Mouse (Mus musculus) liver (tissue): ENCODE measurements at regions not wholly inside any gene's neighbourhood (a gene's known extent, or its start where the extent isn't known, plus 50 kb on each side); places are given as distances from the start of the nearest gene placed in this dataset.
"Not testable (repeated sequence)": the region's sequence is repeated elsewhere in the genome, so short reads cannot be mapped to it uniquely, and the experiment has no call there.

Source experiments
- DNase-seq: peaks from one replicate; pipeline ENCODE4 v3.0.0-alpha.2; 2020; ENCODE audit warnings: mixed read lengths

DNA sequence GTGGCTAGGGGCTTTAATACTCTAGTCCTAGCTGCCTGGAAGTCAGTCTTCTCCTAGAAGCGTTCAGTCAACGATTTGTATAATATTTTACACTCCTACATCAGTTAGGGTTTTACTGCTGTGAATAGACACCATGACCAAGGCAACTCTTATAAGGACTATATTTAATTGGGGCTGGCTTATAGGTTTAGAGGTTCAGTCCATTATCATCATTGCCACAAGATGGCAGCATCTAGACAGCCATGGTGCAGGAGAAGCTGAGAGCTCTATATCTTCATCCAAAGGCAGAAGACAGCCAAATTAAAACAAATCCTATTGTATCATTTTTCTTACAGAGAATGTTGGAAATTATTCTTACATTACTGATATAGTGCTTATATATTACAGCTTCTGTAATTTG, 167.0 kb upstream of the Ndn start:
- no peak for DNase-seq

DNA sequence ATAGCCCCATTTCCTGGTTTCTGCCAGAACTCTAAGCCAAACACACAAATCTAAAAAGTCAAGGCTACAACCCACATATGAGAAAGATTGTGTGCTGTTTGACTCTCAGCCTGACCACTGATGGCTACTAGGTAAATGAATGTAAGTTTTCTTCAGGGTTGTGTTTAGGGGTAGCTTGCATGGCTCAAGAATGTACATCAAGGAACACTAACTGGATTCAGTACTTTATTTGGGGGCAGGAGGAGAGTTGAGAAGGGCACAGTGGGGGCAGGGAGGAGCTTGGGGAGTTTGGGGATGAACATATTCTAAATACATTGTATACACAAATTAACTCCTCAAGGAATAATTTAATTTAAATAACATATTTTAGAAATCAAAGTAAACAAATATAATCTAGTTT, 137.8 kb upstream of the Ndn start:
- DNase-seq = no peak

DNA sequence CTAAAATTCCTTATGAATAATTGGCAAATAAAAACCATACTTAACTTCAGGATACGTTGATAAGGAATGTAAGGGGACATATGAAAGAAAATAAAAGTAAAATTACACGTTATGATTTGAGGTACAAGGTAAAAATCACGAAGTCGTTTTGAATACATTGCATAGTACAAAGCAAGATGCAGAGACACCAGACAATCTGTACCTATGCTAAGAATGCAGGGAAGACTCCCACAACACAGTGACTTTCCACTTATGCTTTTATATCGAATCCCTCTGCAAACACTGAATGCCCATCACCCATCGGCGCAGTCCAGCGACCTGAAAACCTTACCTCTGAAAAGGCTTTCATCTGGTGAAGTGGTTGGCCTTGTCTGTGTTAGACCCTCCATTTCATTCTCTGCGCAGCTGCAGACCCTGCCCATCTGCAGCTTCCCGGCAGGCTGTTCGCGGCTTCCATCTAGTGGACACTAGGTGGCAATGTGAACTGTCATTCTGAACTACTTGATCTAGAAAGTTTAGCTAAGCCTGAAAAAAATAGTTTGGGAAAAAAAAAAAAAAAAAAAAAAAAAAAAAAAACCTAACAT, 137.2 kb upstream of the Ndn start:
- peak; percentile 22 for DNase-seq

DNA sequence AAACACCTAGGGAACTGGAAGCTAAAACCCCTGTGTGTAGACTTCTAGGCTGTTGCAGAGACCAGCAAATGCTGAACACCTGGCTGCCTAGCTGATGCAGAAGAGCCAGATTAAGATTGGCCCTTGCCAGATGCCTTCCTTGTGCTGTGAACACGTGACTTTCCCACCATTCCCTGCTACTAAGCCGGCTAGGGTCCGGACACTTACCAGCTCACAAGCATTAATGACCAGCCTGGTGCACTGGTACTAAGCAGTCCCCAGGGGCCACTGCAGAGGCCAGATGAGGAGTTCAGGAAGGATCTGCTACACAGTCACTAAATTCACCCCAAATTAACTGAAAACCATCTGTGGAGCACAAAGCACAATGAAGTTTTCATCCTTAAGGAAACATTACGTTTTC, 121.2 kb upstream of the Ndn start:
- DNase-seq = no peak

DNA sequence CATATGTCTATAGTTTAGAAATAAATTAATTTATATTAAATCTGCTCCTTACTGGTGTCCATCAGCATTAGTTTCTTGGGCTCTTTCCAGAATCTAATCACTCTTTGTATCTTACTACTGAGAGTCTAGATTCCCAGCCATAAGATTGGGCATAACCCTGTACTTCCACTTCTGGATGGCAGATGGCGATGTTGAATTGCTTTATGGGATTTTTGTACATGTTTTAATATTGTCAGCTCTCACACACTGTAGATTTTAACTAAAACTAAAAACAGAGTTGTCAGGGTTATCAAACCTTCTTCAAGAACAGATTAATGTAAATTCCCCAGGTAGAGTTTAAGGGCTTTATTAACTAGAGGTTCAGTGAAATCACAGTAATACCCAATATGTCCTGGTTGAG, 118.6 kb upstream of the Ndn start:
- no peak for DNase-seq

DNA sequence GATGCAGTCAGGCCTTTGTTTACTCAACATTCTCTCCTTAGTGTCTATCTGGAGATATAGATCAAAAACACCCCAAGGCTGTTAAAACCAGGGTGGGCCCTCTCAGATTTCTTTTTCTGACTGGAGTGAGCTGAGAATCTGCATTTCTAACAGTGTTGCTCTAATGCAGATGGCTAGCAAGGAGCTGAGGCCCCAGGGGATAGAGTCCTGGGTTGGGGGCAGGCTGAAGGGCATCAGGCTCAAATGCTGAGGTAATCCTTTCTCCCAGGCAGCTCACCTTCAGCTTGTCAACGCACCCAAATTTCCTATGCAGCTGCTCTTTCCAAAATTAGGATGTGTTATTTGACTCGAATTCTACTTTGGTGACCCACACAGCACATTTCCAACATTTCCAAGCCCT, 115.7 kb upstream of the Ndn start:
- no peak for DNase-seq

DNA sequence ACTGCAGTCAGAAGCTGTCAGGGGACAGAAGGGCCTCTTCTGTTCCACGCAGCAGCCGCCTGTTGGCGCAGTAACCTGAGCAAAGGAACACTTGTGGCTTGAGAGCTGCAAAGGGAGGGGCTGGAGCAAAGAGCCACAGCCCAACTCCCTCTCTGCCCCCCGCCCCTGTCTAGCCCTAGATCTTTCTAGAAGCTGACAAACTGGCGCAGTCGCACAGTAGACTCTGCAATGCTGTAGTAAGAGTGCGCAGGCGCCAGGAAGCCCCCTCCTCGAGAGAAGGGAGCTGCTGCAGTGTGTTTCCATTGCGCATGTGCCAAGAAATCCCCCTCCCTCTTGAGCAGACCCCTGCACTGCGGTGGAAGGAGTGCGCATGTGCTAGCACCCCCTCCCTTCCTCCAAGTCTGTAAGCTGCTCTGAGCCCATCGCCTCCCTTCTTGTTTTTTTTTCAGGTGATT, 115.2 kb upstream of the Ndn start:
- peak; percentile 47 for DNase-seq

DNA sequence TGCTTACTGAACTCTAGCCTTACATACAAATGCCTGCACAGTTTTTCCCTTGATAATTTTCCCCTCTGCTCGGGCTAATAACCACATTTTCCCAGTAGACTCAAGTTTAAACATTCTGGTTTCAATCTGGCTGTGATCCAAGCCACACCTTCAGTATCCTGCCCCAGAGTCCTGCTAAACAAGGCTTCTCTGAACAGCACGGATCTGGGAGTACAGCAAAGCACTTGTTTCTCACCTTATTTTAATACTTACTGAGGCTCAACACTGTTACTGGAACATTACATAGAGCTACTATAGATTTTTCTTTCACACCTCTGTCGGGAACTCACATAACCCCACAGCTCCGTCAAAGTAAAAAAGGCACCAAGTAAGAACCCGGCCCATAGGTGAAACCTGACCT, 114.3 kb upstream of the Ndn start:
- DNase-seq = no peak

DNA sequence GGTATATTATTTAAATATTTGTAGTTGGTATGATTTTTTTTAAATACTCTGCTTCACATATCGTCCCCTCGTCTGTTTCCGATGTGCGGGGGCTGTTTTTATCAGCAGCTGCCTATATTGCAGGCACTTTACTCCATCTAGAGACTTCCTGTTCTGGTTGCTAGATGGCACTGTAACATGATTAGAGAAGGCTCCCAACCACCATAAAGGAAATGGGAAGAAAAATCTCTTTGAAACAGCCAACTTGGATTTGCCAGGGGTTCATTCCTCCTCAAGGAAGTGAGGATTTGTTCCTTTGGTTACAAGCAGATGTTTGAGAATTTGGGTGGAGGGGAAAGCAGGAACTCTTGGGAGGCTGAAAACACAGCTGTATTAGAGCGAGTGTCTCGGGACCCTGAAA, 112.3 kb upstream of the Ndn start:
- no peak for DNase-seq

DNA sequence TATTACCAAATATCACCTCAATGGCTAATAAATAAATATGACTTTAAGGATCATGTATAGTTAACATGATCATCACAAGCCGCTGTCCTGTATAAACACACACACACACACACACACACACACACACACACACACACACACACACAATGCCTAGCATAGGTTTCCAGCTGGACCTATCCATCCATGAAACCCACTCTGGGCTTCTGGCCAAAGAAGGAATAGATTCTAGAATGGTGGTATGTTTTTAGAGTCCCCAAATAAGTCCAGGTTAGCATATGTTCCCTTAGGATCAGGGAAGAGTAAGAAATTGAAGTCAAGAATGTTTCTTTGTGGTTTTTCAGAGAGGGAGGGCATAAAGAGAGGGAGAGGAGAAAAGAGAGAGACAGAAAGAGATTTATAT, 110.6 kb upstream of the Ndn start:
- DNase-seq = no peak

DNA sequence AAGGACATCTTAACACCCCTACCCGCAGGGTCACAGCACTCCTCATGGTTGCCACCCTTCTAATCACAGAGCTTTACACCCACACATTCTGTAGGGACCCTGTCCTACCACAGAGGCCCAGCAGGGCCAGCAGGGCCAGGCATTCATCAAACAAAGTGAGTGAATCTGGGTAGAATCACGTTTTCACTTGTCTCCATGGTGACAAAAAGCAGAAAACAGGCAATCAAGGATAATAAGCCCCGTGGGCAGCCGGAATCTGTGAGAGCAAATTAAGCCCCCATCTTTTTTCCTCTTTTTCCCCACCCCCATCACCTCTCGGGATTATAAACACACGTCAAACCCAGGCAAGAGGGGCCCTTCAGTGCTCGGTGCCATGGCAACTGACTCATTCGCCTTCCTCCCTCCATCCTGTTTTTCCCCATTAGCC, 84.7 kb upstream of the Ndn start:
- DNase-seq = no peak

DNA sequence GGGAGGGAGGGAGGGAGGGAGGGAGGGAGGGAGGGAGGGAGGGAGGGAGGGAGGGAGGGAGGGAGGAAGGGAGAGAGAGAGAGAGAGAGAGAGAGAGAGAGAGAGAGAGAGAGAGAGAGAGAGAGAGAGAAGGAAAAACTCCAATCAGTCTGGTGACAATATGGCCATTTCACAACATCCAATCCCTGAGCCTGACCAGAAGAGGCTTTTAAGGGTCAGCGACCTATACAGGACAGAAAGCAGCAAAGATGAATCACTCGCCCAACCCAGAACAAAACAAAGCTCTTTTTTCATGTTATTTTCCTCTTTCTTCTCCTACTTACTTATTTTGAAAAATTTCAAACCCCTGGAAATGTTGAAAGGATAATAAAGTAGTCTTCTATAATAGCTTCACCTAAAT, 84.2 kb upstream of the Ndn start:
- DNase-seq = not testable (repeated sequence)

DNA sequence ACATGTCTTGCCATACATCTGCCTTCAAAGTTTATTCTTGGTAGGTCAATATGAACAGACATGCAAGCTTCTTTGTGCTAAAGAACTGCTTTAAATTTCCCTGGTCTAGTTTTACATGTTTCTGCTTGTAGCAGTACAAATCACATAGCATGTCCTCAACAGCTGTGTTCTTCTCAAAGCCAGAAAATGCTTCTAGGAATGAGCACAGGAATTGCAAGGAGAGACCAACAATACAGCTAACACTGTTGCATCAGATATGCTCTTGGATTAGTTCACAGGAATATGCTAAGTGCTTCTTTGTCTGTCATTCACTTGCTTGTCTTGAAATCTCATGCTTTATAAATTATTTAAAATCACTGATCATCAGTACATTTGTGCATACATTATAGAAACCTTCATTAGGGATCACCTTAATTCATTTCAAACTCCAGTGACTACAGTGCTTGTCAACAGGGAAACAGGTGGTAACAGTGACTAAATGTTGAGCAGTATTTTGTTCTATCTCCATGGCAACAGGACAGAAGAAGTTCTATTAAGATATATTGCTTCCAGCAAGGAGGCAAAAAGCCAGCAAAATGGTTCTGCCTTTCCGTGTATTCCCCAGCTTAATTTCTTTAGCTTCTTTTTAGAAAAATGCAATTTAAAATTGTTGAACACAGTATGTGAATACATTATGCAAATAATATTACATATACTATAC, 77.1 kb upstream of the Ndn start:
- no peak for DNase-seq

DNA sequence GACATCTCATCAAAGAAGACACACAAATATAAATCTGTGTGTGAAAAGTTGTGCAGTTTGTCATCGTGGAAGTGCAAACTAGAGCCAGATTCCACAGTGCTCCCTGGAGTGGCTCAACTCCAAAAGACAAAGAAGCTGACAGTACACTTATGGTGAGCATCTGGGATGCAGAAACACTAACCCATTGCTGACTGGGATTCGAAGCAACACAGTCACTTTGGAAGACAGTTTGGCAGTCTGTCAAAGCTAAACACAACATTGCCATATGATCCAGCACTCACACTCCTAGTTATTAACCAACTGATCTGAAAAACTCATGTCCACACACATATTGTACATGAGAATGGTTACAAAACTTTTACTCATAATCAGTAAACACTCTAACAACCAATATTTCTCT, 70.2 kb upstream of the Ndn start:
- DNase-seq = no peak

DNA sequence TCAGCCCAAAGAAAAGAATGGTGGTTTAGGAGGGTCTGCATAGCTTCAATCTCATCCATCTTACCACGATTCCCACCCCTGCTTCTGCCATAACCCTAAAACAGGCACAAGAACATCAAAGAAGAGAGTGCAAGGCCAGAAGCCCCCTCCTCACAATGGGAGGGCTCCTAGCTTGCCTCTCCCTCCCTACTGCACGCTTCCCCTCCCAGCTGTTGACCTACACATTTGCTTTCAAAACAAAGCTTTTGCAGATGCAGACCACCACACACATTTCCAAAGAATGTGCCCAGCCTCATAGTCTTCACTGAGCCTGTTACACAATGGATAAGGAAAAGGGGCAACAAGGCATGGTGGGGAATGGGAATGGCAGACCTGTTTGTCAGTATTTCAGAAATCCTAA, 67.9 kb upstream of the Ndn start:
- DNase-seq = no peak

DNA sequence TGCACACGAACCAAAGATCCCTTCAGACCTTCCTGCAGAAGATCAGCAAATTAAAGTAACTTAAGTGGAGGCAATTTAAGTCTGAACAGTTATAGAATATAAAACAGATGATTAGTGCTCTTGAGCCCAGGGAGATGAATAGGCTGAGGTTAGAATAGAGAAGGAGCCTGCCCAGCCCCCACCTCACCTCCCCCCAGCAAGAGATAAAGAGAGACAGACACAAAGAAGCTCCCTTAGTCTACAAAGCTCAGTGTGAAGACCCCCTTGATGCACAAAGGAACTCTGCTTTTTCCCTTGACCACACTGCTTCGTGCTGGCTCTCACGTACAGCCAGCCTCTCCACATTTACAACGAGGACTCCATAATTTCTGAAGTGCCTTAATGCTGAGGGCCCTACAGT, 67.3 kb upstream of the Ndn start:
- no peak for DNase-seq
